ENCODE assay signal across 9 mouse cellular contexts in the genomic region with DNA sequence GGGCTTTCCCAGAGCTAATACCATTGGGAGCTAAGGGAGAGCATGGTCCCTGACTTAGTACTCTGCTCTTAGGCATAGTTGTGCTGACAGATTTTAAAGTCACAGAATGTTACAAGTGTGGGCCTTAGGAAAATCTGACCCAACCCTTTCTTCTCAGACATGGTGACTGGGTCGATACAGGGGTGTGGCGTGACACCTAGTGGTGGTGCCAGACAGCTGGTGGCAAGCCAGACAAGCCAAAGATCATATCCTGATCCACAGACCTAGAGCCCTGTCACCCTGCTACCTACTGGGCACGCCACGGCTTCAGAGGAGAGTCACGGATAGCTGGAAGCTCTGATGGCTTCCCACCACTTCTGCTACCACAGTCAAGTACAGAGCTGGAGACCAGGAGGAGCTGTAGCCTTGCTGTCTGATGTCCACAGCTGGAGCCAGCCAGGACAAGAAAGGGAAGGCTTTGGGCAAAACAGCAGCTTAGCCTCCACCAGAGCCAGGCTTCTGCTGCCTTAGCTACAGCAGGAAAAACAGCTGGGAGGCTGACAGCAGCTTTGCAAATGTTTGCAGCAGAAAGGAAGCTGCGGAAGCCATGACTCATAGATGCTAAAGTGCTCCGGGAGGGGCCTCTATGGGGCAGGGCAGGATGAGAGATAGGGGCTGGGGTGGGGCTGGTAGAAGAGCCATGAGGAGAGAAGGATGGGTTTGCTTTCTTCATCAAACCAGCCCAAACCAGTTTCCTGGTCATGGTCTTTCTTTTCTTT. TPM values are rescaled to one million over a fixed set of nuclear protein-coding genes. Genes with fewer than 3 reads are reported as not detected.
DNase-seq lines count a peak whose midpoint lies in the region; ATAC-seq and TF ChIP-seq lines count a peak whose summit lies in the region.
"Had no signal": no experiment of that assay in that cellular context is flagged by ENCODE, and none has a peak within 500 bp of the region (broad histone marks: within the 10 kb centered on the region; RNA-seq: fewer than 3 reads in every experiment).

No protein-coding gene starts in this region.

- H3K4me1 ChIP-seq in heart, embryonic 11.5 days (ENCODE audit: control insufficient read depth, insufficient read depth, low read length) = peaks cover 42% of the 10 kb centered on the region
- H3K4me1 ChIP-seq in forebrain, embryonic 12.5 days = peaks cover 12% of the 10 kb centered on the region

- peak; percentile 26 to 35 for DNase-seq in left cerebral cortex, adult 18-20 months (ENCODE audit: low spot score in 2 of 2)
- DNase-seq in left cerebral cortex, postnatal 36 days (ENCODE audit: low spot score in 2 of 2) = no peak
- peak; percentile 49 for DNase-seq in adrenal gland, adult 8-10 months
- peak; percentile 70 to 81 for DNase-seq in kidney, postnatal 36 days
- no peak for DNase-seq in retina, postnatal 1 day

- no peaks in the 10 kb centered on the region for H3K9me3 ChIP-seq in heart, embryonic 11.5 days (replicated peaks; ENCODE audit: control insufficient read depth, low read length)
- no peaks in the 10 kb centered on the region for H3K9me3 ChIP-seq in forebrain, embryonic 12.5 days
- H3K9me3 ChIP-seq: neural tube, embryonic 12.5 days had no signal

- H3K4me2 ChIP-seq in heart, embryonic 11.5 days = peak overlapping the region; percentile 27
- H3K4me2 ChIP-seq in myocyte (ENCODE audit: low read depth) = peak overlapping the region; percentile 73
- H3K4me2 ChIP-seq in forebrain, embryonic 12.5 days = no peak overlapping the region
- H3K4me2 ChIP-seq: neural tube, embryonic 12.5 days had no signal

- H3K4me3 ChIP-seq in heart, embryonic 11.5 days (ENCODE audit: low read depth, low read length) = no peak overlapping the region
- H3K4me3 ChIP-seq in myocyte = no peak overlapping the region
- no peak overlapping the region for H3K4me3 ChIP-seq in forebrain, embryonic 12.5 days (replicated peaks)
- H3K4me3 ChIP-seq: neural tube, embryonic 12.5 days had no signal

- H3K9ac ChIP-seq in heart, embryonic 11.5 days (ENCODE audit: low read depth, low read length) = peak overlapping the region; percentile 60
- H3K9ac ChIP-seq in forebrain, embryonic 12.5 days = no peak overlapping the region
- H3K9ac ChIP-seq: neural tube, embryonic 12.5 days had no signal

- no peak overlapping the region for H3ac ChIP-seq in myocyte (ENCODE audit: control insufficient read depth, insufficient read length)

- no peak; the same call in 1 of the 2 replicates for ATAC-seq in heart, embryonic 11.5 days (replicated peaks; ENCODE audit: insufficient number of reproducible peaks, low FRiP score, low TSS enrichment)
- ATAC-seq in forebrain, embryonic 12.5 days (ENCODE audit: low FRiP score) = no peak

- TF ChIP-seq POLR2A in myocyte (IDR thresholded peaks at IDR 0.05; ENCODE audit: insufficient read length, low read depth) = no peak

- no peaks in the 10 kb centered on the region for H3K27me3 ChIP-seq in heart, embryonic 11.5 days (ENCODE audit: control insufficient read depth, insufficient read depth, low read length)
- H3K27me3 ChIP-seq in myocyte (ENCODE audit: control insufficient read depth, insufficient read depth, insufficient read length) = no peaks in the 10 kb centered on the region
- H3K27me3 ChIP-seq in forebrain, embryonic 12.5 days = no peaks in the 10 kb centered on the region
- H3K27me3 ChIP-seq: neural tube, embryonic 12.5 days had no signal

- WGBS in heart, embryonic 11.5 days (ENCODE audit: insufficient replicate concordance) = 27% methylated on average over 7 of the region's 7 CpGs
- 72% methylated on average over 7 of the region's 7 CpGs for WGBS in forebrain, embryonic 12.5 days

- intact Hi-C loops in left cerebral cortex, postnatal 36 days (cut with DNase I) = no loop called here

- H3K79me2 ChIP-seq in myocyte (ENCODE audit: control insufficient read depth, insufficient read depth) = peaks cover 60% of the 10 kb centered on the region

- peak overlapping the region; percentile 82 for H3K27ac ChIP-seq in heart, embryonic 11.5 days (ENCODE audit: low read depth, low read length)
- no peak overlapping the region for H3K27ac ChIP-seq in forebrain, embryonic 12.5 days
- H3K27ac ChIP-seq: neural tube, embryonic 12.5 days had no signal

- peaks cover 15% of the 10 kb centered on the region for H3K36me3 ChIP-seq in heart, embryonic 11.5 days (ENCODE audit: control insufficient read depth, insufficient read depth, low read length)
- H3K36me3 ChIP-seq in myocyte (ENCODE audit: control insufficient read depth, insufficient read depth) = peaks cover 29% of the 10 kb centered on the region
- peaks cover 33% of the 10 kb centered on the region for H3K36me3 ChIP-seq in forebrain, embryonic 12.5 days (replicated peaks)

TF ChIP-seq in myocyte, 11 proteins besides CTCF, POLR2A, EP300 and RAD21:
- TF ChIP-seq MYOG (IDR thresholded peaks at IDR 0.05; ENCODE audit: control insufficient read depth in 1 of 3, insufficient read depth in 1 of 3, insufficient read length in 2 of 3, low read depth in 2 of 3) (peak in 1 of 3 experiments; percentile 73), MYOD1 (IDR thresholded peaks at IDR 0.05; ENCODE audit: control insufficient read depth in 1 of 3, insufficient read length in 2 of 3, low read depth in 2 of 3) (peak; percentile 53 to 72 (median 62)), REST (IDR thresholded peaks at IDR 0.05; ENCODE audit: insufficient read depth, insufficient read length) (no peak), CEBPB (IDR thresholded peaks at IDR 0.05; ENCODE audit: insufficient read depth, poor library complexity, severe bottlenecking) (peak; percentile 89)

RNA-seq across cellular contexts. Expression of gene Capn2, which starts 11.0 kb away (rescaled TPM):
- total RNA-seq in left cerebral cortex, adult 18-20 months (2021) = 10 to 100 TPM; 65.1 to 66.8 TPM
- 10 to 100 TPM; 59.1 to 63.6 TPM for total RNA-seq in left cerebral cortex, postnatal 36 days (2021)
- 10 to 100 TPM; 53.3 to 96.0 (median 73.4) TPM for total RNA-seq in adrenal gland, adult 8-10 months (2022)
- polyA plus RNA-seq in heart, embryonic 11.5 days (2014; fragmentation: Nextera tagmentation; extraction: Ambion mirVana) = 68.1 and 83.7 TPM in 2 replicates
- polyA plus RNA-seq in myocyte (2012; fragmentation: generic; extraction: Trizol) = 148 TPM
- polyA plus RNA-seq in forebrain, embryonic 12.5 days (2016; fragmentation: Nextera tagmentation; extraction: Ambion mirVana) = 91.6 and 95.6 TPM in 2 replicates

RNA-seq across cellular contexts. Expression of gene Capn8, which starts 58.4 kb away (rescaled TPM):
- not detected for total RNA-seq in left cerebral cortex, adult 18-20 months (2021)
- not detected for total RNA-seq in left cerebral cortex, postnatal 36 days (2021)
- under 1 TPM; 0.16 to 0.59 (median 0.19) TPM for total RNA-seq in adrenal gland, adult 8-10 months (2022)
- polyA plus RNA-seq in heart, embryonic 11.5 days (2014; fragmentation: Nextera tagmentation; extraction: Ambion mirVana) = not detected in 2 replicates
- polyA plus RNA-seq in myocyte (2012; fragmentation: generic; extraction: Trizol) = not detected
- polyA plus RNA-seq in forebrain, embryonic 12.5 days (2016; fragmentation: Nextera tagmentation; extraction: Ambion mirVana) = 0.08 and 0.10 TPM in 2 replicates

Comparison
In these comparisons a context has a peak if more than half of its experiments do, and no peak if none do; other contexts are left out.
1. DNase-seq: peak in left cerebral cortex, adult 18-20 months (2 of 2), adrenal gland, adult 8-10 months (single experiment) and kidney, postnatal 36 days (2 of 2); none in left cerebral cortex, postnatal 36 days (0 of 2) and retina, postnatal 1 day (single experiment).